Mouse (Mus musculus): Measurements from ENCODE around the gene Tmbim6. TPM values are rescaled to one million over a fixed set of nuclear protein-coding genes. Genes with fewer than 3 reads are reported as not detected.

The Tmbim6 gene
- total RNA-seq, 2 experiments from 2014 or later = 204 to 339 TPM

- ATAC-seq (replicated peaks; ENCODE audit: low FRiP score, poor library complexity, severe bottlenecking) = 0 out of 2 replicates have a peak, but pooled peaks have one; percentile 36
Measured at GRCm38 (mm10) chr15:99415793-99416192, 23.1 kb downstream of the Tmbim6 start.

- ATAC-seq (replicated peaks; ENCODE audit: low FRiP score, poor library complexity, severe bottlenecking) = peak; percentile 84
Measured at GRCm38 (mm10) chr15:99416348-99416882, 23.7 kb downstream of the Tmbim6 start.

- ATAC-seq (replicated peaks; ENCODE audit: low FRiP score, poor library complexity, severe bottlenecking) = no peak
Measured at GRCm38 (mm10) chr15:99416957-99417356, 24.3 kb downstream of the Tmbim6 start.

DNA sequence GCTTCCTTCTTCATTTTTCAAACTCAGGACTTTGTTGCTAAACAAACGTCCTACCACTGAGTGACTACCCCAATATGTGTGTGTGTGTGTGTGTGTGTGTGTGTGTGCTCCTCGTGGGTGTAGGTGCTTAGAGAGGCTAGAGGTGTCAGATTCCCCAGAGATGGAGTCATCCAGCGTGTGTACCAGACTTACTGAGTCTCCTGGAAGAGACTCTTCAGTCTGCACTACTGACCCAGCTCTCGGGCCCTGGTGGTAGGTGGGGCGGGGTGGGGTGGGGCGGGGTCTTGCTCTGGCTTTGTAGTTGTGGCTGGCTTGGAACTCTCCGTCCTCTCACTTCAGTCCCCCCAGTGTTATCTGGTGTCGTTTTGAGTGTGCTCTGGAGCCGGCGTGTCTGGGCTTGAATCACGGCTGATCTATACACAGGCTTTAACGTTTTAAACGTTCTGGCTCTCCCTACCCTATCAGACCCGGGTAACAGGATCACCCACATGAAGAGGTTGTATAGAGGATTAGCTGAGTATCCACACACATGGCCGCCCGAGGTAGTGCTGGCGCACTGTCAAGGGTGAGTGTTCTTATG lies 25.1 kb downstream of the Tmbim6 start:
- no peak for ATAC-seq (replicated peaks; ENCODE audit: low FRiP score, poor library complexity, severe bottlenecking)

GRCm38 (mm10) chr15:99420101-99420500 lies 27.4 kb downstream of the Tmbim6 start:
- no peak for ATAC-seq (replicated peaks; ENCODE audit: low FRiP score, poor library complexity, severe bottlenecking)

DNA sequence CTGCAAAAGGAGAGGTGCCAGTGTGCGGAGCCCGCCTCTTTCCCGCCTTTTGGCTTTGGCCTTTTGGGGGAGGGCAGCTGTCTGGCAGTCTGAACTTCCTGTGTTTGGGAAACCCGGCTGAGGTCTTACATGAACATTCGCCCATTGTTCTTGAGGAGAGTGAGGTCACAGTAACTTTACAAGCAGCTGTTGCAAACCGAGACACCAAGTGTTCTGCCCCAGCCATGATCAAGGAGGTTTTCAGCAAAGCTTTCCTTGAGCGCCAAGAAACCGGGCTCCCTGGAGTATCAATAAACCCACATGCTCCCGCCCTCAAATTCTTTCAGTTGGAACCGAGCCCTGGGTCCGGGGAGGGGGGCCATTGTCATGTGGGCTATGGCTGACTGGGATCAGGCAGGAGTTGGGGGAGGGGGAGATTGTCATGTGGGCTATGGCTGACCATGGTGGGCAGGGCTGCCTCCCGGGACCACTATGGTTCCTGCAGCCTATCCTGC lies 27.9 kb downstream of the Tmbim6 start:
- ATAC-seq (replicated peaks; ENCODE audit: low FRiP score, poor library complexity, severe bottlenecking) = no peak

DNA sequence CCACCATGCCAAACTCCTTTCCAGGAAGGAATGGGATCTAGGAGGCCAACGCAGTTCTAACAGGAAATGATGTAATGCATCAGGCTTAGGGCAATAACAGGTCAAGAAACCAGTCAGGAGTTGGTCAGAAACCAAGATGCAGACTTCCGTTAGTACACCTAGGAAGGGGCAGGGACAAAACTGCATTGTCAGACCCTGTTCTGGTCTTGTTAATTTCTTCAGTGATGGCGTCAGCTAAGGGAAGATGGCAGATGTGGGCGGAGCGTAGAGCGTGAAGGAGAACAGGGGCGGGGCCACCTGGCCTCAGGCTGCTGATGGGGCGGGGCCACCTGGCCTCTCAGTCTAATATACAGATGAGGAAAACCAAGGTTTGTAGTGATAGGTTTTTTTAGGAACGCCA lies 28.5 kb downstream of the Tmbim6 start:
- peak; percentile 64; the same call in 1 of the 2 replicates for ATAC-seq (replicated peaks; ENCODE audit: low FRiP score, poor library complexity, severe bottlenecking)

DNA sequence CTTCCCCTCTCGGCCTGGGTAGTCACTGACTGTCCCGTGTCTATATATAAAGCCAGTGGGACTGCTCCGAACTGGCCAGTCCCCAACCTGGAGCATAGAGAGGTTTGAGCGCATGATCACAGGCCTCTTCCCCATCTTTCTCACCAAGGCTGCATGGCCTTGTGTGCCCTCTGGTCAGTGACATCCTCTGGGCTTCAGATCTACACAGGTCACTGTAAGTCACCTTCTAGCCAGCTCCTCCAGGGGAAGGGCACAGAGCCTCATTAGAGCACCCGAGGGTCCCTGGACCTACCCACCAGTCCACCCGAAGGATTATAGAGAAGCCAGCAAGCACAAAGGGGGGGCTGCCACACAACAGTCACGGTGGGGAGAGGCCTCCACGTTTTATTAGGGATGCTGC lies 29.0 kb downstream of the Tmbim6 start:
- ATAC-seq (replicated peaks; ENCODE audit: low FRiP score, poor library complexity, severe bottlenecking) = no peak

GRCm38 (mm10) chr15:99422551-99422950 lies 29.9 kb downstream of the Tmbim6 start:
- no peak for ATAC-seq (replicated peaks; ENCODE audit: low FRiP score, poor library complexity, severe bottlenecking)

- ATAC-seq (replicated peaks; ENCODE audit: low FRiP score, poor library complexity, severe bottlenecking) = no peak
Measured at GRCm38 (mm10) chr15:99423131-99423530, 30.4 kb downstream of the Tmbim6 start.

DNA sequence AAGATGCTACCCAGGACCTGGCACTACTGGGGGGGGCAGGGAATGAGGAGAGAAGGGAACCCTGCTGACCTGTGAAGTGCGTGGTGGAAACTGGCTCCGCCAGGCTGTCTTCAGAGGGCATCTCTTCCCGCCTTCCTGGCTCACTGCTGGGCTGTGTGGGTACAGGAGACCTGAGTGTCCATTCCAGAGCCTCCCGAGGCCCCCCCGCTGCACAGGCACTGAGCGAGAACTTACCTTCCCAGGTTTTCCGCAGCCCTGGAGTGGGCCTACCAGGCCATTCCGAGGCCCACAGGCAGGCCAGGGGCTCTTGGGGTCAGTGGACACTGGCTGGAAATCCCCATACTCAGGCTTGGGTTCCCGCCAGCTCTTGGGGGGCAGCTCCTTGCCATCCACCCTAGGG lies 31.2 kb downstream of the Tmbim6 start:
- no peak for ATAC-seq (replicated peaks; ENCODE audit: low FRiP score, poor library complexity, severe bottlenecking)

DNA sequence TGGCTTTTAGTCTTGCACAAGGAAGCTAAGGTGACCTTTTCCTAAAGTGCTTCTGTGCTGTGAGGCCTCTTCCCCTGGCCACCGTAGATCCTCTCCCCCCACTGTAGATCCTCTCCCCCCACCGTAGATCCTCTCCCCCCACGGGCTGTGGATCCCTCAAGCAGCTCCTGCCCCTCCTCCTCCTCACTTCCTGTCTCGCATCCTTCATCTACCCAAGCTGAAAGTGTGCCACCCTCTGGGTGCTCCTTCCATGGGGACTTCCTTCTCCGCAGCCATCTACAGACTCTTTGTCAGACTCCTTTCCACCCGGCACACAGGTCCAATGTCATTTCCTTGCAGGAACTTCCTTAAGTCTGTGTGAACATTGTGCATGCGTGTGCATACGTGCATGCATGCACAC lies 37.7 kb downstream of the Tmbim6 start:
- ATAC-seq (replicated peaks; ENCODE audit: low FRiP score, poor library complexity, severe bottlenecking) = no peak

- no peak for ATAC-seq (replicated peaks; ENCODE audit: low FRiP score, poor library complexity, severe bottlenecking)
Measured at GRCm38 (mm10) chr15:99431063-99431462, 38.4 kb downstream of the Tmbim6 start.

DNA sequence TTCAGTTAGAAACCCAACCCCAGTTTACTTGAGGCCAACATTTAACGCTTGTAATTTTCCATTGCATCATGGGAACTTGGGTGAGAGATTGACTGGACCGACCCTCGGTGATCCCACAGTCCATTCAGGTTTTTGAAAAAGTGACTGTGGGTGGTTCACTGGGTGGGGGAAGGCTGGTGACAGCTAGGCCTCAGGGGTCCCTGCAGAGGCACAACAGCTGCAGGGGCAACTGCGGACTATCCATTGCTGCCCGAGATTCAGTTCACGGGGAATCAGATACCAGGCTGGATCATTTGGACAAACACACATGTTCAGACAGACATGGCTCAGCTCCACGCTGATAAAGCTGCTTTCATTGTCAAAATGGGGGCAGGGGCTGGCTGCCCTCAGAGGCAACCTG lies 38.8 kb downstream of the Tmbim6 start:
- ATAC-seq (replicated peaks; ENCODE audit: low FRiP score, poor library complexity, severe bottlenecking) = no peak

DNA sequence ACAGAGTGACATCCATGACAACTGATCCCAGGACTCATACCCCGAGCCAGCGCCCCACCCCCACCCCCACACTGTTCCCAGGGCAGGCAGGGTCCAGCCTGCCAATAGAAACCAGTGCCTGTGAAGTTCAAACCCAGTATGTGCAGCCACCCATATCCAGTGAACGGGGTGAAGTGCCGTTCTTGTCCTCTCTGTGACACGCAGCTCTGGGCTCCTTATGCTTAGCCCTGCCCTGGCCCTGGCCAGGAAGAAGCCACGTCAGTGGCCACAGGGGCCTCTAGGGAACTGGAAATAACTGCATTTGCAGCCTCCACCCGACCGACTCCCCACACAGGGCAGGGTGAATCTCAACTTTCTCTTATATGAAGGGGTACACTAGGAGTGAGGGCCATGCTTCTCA lies 39.3 kb downstream of the Tmbim6 start:
- no peak for ATAC-seq (replicated peaks; ENCODE audit: low FRiP score, poor library complexity, severe bottlenecking)

GRCm38 (mm10) chr15:99433081-99433718 lies 40.5 kb downstream of the Tmbim6 start:
- ATAC-seq (replicated peaks; ENCODE audit: low FRiP score, poor library complexity, severe bottlenecking) = no peak

DNA sequence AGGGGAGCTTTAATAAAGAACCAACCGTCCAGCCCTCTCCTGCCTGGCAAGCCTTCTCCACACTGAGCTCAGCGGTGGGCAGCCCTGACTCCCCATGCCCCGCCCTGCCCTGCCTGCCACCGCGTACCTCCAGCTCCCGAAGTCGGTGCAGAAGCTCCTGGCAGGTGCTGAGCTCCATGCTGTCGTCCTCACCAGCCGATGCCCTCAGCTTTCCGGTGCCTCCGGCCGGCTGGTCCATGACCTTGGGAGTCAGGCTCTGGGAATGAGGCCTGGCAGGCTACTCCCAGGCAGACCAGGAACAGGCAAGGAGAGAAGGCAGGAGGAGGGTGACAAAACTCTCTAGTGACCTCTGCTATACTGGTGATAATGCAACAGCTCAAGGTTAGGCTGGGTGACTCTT lies 41.2 kb downstream of the Tmbim6 start:
- ATAC-seq (replicated peaks; ENCODE audit: low FRiP score, poor library complexity, severe bottlenecking) = no peak

DNA sequence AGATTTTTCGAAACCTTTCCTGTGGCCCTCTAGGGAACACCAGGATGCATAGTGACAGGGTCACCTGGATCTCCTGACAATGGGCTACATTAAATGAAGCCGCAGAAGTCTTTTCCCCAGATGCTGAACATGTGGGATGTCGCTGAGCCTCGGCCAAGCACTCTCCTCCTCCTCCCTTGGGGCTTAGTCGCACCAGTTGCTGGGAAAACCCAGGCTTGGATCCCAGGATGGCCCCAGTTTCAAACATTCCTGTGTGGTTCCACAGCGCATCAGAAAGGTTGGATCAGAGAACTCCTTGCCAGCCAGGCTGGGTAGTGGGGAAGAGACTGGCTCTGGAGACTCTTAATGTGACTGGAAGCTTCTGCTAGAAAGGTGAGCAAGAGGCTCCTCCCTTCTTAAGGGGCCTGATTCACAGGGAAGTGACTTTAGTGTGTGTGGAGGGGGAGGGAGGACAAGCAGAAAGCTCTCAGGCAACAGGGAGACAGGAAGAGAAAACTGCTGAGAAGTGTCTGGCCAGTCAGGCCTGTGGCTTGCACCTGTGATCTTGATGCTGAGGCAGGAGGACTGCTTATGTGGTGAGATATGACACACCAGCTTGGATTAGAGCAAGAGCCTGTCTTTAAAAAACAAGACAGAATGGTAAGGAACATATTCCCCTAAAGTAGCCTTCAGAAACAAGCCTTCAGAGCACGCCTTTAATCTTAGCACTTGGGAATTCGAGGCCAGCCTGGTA lies 46.5 kb downstream of the Tmbim6 start:
- no peak for ATAC-seq (replicated peaks; ENCODE audit: low FRiP score, poor library complexity, severe bottlenecking)

DNA sequence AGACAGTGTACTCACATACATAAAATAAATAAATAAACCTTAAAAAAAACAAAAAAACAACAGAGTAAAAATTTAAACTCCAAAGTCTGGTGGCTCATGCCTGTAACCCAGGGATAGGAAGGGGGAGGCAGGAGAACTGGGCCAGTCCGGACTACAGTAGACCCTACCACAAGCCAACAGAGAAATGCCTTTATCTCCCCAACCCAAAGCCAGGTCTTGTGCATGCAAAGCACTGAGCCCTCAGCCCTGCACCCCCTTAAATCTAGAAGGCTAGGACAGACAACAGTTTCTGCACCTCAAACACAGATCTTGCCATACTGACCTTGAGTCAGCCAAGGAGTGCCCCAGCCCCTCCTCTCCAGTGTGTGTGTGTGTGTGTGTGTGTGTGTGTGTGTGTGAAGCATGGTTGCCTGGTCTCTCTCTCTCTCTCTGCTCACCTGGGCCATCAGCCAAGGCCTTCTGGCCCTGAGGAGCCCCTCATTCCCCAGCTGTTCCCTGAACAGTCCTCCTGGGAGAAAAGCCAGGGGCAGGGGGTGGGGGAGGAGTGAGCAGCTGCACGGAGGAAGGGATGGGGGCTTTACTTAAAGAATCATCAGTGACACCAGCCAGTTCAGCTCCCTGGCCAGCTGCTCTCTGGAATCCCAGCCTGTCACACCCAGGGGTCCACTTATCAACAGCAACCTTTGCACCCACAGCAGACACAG lies 47.6 kb downstream of the Tmbim6 start:
- no peak for ATAC-seq (replicated peaks; ENCODE audit: low FRiP score, poor library complexity, severe bottlenecking)

DNA sequence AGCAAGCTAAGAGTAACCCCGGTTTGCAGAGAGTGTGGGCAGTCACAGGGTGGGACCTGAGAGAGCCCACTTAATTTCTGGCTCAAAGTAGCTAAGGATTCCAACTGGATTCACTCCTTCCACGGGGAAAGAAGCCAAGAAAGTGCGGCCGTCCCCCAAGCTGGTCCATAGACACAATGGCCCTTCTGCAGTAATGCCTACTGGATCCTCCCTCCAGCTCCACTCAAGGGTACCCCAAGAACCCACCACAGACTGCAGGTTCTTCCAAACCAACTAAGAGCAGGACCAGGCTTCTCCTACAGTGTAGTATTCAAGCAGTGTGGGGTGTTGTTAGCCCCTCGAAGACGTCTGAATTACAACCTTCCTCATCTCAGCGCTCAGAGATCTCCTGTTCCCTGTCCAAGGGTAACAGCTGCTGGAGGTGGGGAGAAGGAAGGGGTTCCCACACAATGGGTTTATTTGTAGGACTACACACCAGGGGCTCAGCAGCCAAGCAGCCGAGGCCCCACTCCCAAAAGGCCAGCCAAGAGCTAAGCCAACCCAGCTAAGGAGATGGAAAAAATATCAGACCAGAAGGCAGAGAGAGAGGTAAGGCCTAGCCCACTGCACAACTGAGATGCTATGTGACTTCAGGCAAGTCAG lies 48.3 kb downstream of the Tmbim6 start:
- no peak for ATAC-seq (replicated peaks; ENCODE audit: low FRiP score, poor library complexity, severe bottlenecking)
